Mouse (Mus musculus) thymus, postnatal 10 days (tissue): ENCODE data around the gene Ccdc71.

ENCODE experiments used
- DNase-seq, 2 experiments: peaks; one replicate each; pipeline ENCODE4 v3.0.0; 2021; ENCODE audit warnings: low spot score in 2 of 2

Gene Ccdc71

DNA sequence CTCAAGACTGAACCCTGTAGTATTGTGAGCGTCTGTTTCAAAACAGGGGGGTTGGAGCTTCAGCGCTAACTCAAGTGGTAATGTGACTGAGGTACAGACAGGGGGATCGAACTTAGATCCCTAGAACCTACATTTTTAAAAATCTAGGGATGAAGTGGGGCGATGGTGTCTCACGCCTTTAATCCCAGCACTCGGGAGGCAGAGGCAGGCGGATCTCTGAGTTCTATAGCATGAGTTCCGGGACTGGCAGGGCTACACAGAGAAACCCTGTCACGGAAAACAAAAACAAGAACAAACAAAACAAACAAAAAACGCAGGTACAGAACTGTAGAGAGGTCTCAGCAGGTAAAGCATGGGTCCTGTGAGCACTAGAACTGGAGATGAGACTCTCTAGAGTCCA lies 3.4 kb upstream of the Ccdc71 start:
- no peak for DNase-seq

DNA sequence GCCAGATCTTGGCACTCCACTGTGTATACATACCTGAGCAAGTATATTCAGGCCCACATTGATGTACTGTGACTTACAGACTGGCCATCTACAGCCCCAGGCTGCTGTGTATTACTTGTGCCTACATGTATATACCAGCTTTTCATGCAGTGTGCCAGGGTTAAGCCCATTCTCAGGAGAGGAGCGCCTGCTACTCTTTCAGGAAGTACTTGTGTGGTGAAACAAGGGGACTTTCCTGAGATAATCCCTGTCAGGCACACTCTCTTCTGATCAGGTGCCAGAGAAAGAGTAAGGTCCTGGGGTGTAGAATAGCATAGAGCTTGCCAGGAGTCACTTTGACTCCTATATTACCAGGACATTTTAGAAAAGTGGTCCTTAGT lies 398 bp upstream of the Ccdc71 start:
- no peak for DNase-seq

DNA sequence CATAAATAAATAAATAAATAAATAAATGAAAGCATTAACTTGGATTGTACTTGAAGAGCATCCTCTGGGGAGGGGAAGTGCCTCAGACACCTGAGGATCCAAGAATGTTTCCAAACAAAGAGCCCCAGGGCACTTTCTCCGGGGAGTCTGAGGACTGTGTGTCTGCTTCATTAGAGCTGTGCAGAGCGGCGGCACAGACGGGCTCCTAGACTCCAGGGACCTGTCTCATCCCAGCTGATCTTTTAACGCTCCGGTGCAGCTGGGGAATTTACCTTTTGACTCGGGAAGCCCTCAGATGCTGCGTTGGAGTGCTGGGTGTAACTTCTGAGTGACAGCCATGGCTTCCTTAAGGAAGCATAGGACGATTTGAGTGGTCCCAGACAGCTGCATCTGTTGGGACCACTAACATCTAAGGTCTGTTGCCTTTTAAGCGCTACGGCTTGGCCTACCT lies 879 bp downstream of the Ccdc71 start, which contains the start of gene Klhdc8b:
TSS of gene Klhdc8b (minus strand) at position 401 of the 451 bp plus-strand sequence.
- DNase-seq: no peak

DNA sequence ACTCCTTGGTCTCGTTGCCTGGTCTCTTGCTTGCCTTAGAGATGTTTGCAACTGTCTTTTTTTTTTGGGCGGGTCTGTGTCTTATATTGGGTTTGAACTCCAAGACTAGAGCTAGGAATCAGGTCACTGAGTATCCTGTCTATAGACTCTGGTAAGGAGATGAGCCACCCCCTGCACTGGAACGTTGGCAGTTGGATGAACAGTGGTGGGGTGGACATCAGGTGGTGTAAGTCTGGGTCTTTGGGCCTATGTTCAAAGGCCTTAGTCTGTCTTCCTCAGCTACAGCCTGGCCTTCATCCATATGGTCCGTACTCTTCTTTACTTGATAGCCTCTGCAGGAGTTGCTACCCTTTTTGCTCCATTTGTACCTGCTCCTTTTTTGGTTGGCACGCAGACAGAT lies 1.3 kb downstream of the Ccdc71 start:
- no peak for DNase-seq

DNA sequence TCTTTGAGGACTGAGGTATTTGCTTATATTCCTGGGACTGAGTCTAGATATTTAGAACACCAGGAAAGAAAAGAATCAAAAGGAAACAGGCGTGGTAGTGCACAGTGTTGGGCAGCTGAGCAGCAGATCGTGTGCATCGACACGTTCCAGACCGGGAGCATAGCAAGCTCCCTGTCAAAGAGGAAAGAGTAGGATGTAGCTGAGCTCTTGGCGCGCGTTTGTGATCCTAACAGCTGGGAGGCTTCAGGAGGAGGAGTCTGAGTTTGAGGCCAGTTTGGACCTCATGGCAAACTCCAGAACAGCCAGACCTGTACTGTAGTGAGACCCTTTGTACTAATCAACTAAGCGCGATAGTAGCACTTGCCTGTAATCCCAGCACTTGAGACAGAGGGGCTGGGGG lies 1.9 kb downstream of the Ccdc71 start:
- no peak for DNase-seq

DNA sequence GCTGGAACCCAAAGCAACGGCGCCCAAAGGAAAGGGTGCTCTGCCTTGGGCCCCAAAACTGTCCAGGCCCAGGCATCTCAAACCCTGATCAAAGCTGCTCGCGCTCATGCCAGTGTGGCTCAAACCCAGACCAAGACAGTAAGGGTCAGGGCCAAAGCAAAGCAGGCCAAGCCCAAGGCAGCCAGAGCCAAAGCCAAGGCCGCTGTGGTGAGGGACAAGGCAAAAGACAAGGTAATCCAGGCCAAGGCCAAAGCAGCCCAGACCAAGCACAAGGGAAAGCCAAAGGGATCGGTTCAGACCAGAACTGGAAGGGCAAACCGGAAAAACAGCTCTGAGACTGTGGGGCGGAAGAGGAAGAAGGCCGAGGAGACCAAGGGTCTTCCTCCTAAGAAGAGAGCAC lies 3.4 kb downstream of the Ccdc71 start:
- DNase-seq: no peak

DNA sequence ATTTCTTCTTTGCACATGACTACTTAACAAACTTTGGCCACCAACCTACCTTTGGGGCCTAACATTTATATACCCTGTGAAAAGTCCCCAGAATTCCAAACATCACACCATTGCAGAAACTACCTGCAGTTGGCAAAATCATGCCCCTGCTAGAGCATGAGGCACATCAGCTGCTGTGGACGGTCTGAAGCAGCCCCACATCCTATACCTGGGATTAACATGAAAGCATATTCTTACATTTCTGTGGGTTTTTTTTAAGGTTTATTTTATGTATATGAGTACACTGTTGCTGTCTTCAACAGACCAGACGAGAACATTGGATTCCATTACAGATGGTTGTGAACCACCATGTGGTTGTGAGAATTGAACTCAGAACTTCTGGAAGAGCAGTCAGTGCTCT lies 5.9 kb downstream of the Ccdc71 start:
- DNase-seq: no peak

DNA sequence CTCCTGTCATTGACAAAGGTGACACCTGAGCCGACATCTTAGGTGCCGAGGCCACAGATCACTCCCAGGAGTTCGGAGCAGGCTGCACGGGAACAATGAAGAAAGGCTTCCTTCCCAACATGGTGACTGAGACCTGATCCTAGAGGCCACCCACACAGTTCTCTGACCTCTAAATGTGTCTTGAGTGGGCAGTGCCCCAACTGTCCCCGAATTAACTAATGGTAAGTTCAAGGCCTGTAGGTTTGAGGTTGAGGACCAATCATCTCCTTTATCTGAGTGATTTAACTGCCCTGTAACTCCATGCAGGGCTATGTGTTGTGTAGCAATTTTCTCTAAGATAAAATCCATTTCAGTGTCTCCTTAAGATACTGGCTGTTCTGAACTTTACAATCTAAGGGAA lies 9.1 kb downstream of the Ccdc71 start:
- no peak for DNase-seq

DNA sequence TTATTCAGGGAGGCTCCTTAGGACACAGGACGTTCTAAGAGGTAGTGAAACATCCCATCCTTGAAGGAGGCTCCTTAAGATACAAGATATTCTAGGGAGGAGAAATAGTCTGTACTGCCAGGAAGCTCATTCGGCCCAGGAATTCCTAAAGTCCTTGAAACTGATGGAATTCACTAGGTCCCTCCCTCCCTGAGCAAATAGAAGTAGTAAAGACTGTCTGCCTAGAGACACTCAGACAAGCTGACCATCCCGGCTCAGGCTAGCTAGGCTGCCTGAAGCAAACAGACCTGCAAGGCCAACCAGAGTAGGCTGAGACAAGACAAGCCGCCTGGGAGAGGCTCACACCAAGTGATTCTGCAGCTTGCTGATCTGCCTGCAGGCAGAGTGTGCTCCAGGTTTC lies 9.5 kb downstream of the Ccdc71 start:
- DNase-seq: no peak

DNA sequence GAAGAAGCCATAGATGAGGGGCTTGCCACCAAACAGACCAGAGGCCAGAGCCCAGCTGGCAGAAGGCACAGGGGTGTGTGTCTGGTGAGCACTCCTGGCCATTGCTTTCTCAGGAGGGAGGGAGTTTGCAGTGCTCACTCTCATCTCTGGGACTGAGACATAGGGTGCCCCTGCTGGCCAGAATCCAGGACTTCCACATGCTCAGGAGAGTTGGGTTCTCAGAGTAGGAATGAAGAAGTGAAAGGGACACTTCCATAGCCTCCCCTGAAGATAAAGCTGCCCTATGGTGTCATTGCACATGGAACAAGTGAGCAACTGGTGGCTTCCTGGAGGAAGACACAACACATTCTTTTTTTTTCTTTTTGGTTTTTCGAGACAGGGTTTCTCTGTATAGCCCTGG lies 14.2 kb downstream of the Ccdc71 start:
- DNase-seq: no peak

DNA sequence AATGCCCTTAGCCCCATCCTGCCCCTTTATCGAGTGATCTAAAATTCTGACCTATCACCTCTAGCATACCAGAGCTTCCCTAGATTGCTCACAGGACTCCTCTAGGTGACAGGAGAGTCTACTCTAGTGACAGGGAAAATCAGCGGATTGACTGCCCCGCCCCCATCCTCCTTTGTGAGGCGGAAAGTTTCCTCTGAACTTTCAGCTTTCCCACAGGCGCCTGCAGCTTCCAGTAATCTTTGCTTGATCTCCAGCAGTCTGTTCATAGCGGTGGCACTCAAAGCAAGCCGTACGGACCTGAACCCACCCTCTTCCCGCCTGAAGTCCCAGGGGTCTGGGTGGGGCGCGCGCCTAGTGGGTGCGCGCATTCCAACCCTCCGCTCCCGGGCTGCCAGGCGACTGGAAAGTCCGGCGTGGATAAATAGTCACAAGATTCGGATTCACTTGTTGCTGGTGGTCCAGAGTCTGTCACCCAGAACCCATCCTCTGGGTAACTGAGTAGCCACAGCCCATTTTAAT lies 18.4 kb downstream of the Ccdc71 start:
- DNase-seq: no peak

DNA sequence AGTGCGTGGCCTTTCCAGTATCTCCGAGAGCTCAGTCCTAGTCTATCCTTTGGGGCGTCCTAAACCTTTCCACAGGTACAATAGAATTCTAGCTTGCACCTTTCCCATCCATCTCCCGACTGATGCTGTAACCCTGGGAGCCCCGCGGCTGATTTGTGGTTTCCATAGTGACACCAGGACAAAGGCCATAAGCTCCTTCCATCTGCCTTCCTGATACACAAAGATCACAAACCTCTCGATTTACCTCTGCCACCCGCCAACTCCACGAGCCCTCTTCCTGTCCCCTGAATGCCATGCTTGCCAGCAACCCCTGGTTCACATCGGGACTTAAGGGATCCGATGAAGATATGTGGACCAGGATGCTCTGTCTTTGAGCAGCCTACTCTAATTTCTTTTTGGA lies 18.9 kb downstream of the Ccdc71 start:
- DNase-seq: no peak

DNA sequence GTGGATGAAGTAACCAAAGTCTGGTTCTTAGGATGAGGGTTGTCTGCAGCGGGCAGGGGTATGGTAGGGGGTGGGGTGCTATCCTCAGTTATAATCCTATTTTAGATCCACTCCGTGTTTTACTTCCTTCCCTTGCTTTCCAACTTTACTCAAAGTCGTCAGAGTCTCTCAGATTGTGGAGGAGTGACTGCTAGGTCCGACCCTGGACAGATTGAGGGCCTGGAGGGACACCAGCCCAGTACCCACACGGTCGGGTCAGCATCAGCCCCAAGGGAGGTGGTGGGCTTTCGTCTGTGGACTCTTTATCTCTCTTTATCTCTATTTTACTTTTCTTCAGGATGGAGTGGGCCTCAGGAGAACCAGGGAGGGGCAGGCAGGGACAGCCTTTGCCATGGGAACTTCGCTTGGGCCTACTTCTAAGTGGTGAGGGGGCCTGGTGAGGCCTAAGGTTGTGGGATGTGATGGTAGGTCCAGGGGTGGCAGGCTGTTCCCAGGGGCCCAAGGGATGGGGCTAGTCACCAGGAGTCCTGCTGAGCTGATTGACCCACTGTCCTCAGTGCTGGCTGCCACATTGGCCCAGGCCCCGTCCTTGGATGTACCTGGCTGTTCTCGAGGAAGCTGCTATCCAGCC lies 19.5 kb downstream of the Ccdc71 start, which contains the start of gene Lamb2:
TSS of gene Lamb2 (plus strand) at position 16 of the 631 bp plus-strand sequence.
- peak in 1 of 2 experiments; percentile 45 for DNase-seq

DNA sequence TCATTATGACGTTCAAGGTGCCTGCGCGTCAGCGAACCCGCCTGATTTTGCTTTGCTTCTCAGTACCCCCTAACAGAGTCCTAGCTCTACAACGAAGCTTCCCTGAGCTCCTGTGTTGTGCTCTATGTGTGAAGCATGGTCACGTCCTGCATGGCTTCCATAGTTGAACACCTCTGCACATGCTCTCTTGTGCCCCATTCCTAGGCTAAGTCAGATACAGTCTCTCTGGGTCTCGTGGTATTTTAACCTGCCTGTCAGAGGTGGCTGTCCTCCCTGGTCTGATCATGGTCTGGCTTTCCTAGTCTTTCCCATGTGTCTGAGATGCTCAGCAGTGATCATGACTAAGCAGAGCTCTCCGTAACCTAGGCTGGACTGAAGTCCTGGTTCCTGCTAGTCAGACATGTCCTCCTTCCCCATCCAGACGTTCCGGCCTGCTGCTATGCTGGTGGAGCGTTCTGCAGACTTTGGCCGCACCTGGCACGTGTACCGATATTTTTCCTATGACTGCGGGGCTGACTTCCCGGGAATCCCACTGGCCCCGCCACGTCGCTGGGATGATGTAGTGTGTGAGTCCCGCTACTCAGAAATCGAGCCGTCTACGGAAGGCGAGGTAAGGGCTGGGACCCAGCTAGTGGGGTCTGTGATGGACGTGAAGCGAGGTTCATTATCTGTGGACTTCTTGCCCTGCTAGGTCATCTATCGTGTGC lies 20.6 kb downstream of the Ccdc71 start:
- no peak for DNase-seq

DNA sequence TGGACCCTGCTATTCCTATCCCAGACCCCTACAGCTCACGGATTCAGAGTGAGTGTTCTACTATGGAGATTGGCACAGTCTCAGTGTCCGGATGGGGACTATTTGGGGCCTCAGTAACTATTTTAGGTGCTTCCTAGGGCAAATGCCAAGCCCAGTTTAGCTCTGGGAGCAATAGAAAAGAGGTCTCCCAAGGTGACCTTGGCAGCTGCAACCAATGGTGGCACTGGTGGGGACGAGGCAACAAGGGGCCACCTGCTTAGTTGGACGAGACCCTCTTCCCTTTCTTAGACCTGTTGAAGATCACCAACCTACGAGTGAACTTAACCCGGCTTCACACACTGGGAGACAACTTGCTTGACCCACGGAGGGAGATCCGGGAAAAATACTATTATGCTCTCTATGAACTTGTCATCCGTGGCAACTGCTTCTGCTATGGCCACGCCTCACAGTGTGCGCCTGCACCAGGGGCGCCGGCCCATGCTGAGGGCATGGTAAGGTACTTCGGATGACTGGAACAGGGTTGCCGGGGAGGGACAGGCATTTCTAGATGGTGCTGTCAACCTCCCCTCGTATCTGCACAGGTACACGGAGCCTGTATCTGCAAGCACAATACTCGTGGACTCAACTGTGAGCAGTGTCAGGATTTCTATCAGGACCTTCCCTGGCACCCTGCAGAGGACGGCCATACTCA lies 21.3 kb downstream of the Ccdc71 start:
- no peak for DNase-seq

DNA sequence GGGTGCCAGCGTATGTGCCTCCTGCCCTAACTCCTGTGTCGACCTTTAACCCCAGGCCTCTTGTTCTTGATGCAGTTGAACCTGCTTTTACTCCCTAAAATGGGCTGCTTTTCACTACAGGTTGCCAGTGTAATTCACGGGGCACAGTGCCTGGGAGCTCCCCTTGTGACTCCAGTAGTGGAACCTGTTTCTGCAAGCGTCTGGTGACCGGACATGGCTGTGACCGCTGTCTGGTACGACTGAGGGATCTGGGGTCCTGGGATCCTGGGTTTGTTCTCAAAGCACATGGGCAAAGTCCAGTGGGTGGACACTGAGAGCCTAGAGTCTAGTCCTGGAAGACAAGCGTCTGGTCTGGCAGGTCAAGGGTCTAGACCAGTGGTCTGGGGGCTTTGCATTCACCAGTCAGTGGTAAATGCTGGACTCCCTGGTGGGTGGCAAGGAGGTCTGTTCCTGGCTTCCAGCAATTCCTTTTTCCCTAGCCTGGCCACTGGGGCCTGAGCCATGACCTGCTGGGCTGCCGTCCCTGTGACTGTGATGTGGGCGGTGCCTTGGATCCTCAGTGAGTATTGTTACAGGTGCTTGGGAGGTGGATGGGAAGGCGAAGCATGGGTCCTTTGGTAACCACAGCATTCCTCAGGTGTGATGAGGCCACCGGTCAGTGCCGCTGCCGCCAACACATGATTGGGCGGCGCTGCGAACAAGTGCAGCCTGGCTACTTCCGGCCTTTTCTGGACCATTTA lies 22.9 kb downstream of the Ccdc71 start:
- DNase-seq: no peak

DNA sequence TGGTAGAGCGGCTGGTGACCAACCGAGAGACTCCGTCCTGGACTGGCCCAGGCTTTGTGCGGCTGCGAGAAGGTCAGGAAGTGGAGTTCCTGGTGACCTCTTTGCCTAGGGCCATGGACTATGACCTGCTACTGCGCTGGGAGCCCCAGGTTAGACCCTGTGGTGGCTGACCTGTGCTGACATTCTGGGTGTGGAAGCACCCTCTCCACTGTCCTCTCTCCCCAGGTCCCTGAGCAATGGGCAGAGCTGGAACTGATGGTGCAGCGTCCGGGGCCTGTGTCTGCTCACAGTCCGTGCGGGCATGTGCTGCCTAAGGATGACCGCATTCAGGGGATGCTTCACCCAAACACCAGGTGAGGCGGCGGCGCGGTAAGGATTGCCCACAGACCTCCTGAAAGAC lies 23.7 kb downstream of the Ccdc71 start:
- DNase-seq: no peak

DNA sequence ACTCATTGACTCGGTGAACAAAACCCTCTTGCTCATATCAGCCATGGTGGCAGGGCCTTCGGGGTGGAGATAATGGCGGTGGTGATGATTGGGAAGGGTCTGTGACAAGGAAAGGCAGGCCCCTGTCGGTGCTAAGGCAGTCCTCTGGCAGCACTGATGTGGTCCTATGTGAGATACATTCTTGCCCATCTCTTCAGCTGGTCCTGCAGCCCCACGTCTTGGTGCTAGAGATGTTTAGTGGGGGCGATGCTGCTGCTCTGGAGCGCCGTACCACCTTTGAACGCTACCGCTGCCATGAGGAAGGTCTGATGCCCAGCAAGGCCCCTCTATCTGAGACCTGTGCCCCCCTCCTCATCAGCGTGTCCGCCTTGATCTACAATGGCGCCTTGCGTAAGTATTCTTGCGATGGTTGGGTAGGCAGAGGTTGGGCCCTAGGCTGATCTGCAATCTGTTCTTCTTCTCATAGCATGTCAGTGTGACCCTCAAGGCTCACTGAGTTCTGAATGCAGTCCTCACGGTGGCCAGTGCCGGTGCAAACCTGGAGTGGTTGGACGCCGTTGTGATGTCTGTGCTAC lies 25.1 kb downstream of the Ccdc71 start:
- no peak for DNase-seq

DNA sequence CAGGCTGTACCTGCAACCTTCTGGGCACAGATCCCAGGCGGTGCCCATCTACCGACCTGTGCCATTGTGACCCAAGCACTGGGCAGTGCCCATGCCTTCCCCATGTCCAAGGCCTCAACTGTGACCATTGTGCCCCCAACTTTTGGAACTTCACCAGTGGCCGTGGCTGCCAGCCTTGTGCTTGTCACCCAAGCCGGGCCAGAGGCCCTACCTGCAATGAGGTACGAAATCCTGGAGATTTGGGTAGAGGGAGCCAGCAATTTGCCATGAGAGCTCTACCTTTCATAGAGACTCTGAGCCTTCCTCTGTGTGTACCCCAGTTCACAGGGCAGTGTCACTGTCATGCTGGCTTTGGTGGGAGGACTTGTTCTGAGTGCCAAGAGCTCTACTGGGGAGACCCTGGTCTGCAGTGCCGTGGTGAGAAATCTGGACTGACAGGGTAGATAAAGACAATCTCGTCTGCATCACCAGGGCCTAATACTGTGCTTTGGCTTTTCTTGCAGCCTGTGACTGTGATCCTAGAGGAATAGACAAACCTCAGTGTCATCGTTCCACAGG lies 26.7 kb downstream of the Ccdc71 start:
- DNase-seq: no peak

DNA sequence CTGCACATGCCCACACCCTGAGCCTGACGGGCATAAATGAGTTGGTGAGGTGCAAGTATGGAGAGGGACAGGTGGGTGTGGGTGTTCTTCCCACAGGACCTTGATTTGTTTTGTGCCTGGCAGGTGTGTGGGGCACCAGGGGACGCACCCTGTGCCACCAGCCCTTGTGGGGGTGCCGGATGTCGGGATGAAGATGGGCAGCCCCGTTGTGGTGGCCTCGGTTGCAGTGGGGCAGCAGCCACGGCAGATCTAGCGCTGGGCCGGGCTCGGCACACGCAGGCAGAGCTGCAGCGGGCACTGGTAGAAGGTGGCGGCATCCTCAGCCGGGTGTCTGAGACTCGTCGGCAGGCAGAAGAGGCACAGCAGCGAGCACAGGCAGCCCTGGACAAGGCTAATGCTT lies 28.1 kb downstream of the Ccdc71 start:
- DNase-seq: no peak

DNA sequence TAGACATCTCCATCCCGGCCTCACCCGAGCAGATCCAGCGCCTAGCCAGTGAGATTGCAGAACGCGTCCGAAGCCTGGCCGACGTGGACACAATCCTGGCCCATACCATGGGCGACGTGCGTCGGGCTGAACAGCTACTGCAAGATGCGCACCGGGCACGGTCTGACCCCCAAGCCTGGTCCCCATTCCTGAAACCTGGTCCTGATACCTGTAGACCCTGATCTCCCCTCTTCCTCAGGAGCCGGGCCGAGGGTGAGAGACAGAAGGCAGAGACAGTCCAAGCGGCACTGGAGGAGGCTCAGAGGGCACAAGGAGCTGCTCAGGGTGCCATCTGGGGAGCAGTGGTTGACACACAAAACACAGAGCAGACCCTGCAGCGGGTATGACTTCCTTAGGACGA lies 28.9 kb downstream of the Ccdc71 start:
- no peak for DNase-seq
